In genomic region chr3:103683234-103683965, GRCm38 (mm10) we compare ENCODE assay signal across 9 mouse cellular contexts. TPM values are rescaled to one million over a fixed set of nuclear protein-coding genes. Genes with fewer than 3 reads are reported as not detected.
DNase-seq lines count a peak whose midpoint lies in the region; ATAC-seq and TF ChIP-seq lines count a peak whose summit lies in the region.
"Had no signal": no experiment of that assay in that cellular context is flagged by ENCODE, and none has a peak within 500 bp of the region (broad histone marks: within the 10 kb centered on the region; RNA-seq: fewer than 3 reads in every experiment).

No protein-coding gene starts in this region.

- 2% methylated on average over 21 of the region's 21 CpGs for WGBS in forebrain, embryonic 12.5 days

- H3K4me3 ChIP-seq in gastrocnemius, adult 2 months = peak overlapping the region; percentile 30; the same call in 1 of the 2 replicates
- H3K4me3 ChIP-seq in forebrain, embryonic 12.5 days (replicated peaks) = no peak overlapping the region

- no peaks in the 10 kb centered on the region for H3K36me3 ChIP-seq in forebrain, embryonic 12.5 days (replicated peaks)

- H3K27ac ChIP-seq in gastrocnemius, adult 2 months = no peak overlapping the region
- H3K27ac ChIP-seq in forebrain, embryonic 12.5 days = no peak overlapping the region

- DNase-seq in gastrocnemius, adult 2 months = no peak
- DNase-seq in gastrocnemius, postnatal 36 days = no peak
- peak; percentile 33 for DNase-seq in Muller cell, postnatal 12 days (ENCODE audit: inconsistent ontology term)
- peak; percentile 32 to 86 for DNase-seq in left cerebral cortex, postnatal 25 days (ENCODE audit: low spot score in 2 of 2)
- peak; percentile 76 for DNase-seq in right cerebral cortex, adult 18-20 months
- no peak for DNase-seq in urinary bladder, postnatal 10 days (ENCODE audit: low spot score)

- TF ChIP-seq CTCF in gastrocnemius, adult 2 months (IDR thresholded peaks at IDR 0.05) = no peak

- H3K4me1 ChIP-seq in forebrain, embryonic 12.5 days = peaks cover 19% of the 10 kb centered on the region

- no peaks in the 10 kb centered on the region for H3K9me3 ChIP-seq in forebrain, embryonic 12.5 days

- peak; percentile 46 for ATAC-seq in forebrain, embryonic 12.5 days (ENCODE audit: low FRiP score)
- ATAC-seq in monocyte, adult 5-6 weeks (replicated peaks; ENCODE audit: insufficient number of reproducible peaks, low FRiP score, low TSS enrichment, poor library complexity, severe bottlenecking) = no peak

- peak overlapping the region; percentile 40 for H3K4me2 ChIP-seq in forebrain, embryonic 12.5 days

- no peak overlapping the region; the same call in 1 of the 2 replicates for H3K9ac ChIP-seq in forebrain, embryonic 12.5 days

- H3K27me3 ChIP-seq in forebrain, embryonic 12.5 days = peaks cover 9% of the 10 kb centered on the region

- intact Hi-C loops in gastrocnemius, adult 2 months (cut with DNase I) = no loop called here
- intact Hi-C loops in gastrocnemius, postnatal 36 days (cut with DNase I) = no loop called here
- intact Hi-C loops in left cerebral cortex, postnatal 25 days (cut with DNase I) = no loop called here

RNA-seq across cellular contexts. Expression of gene Atg4a-ps, which starts 37.5 kb away (rescaled TPM):
- 1 to 10 TPM in 1 of 2 experiments, under 1 TPM in 1; 0.26 to 4.5 TPM for total RNA-seq in gastrocnemius, adult 2 months (2021)
- total RNA-seq in gastrocnemius, postnatal 36 days (2021) = 1 to 10 TPM in 1 of 2 experiments, under 1 TPM in 1; 0.37 to 1.4 TPM
- polyA plus RNA-seq in forebrain, embryonic 12.5 days (2016; fragmentation: Nextera tagmentation; extraction: Ambion mirVana) = 0.17 TPM in 1 of 2 replicates, not detected in the other
- 1 to 10 TPM in 1 of 2 experiments, not detected in 1; 1.0 TPM for total RNA-seq in left cerebral cortex, postnatal 25 days (2021)
- total RNA-seq in monocyte, adult 5-6 weeks (2017) = 0.95 to 1.1 TPM (median 0.97 TPM) in 3 replicates

RNA-seq across cellular contexts. Expression of gene Olfml3, which starts 54.4 kb away (rescaled TPM):
- total RNA-seq in gastrocnemius, adult 2 months (2021) = 1 to 10 TPM; 2.6 to 8.3 TPM
- total RNA-seq in gastrocnemius, postnatal 36 days (2021) = 1 to 10 TPM; 4.4 to 5.8 TPM
- polyA plus RNA-seq in forebrain, embryonic 12.5 days (2016; fragmentation: Nextera tagmentation; extraction: Ambion mirVana) = 5.3 and 7.2 TPM in 2 replicates
- total RNA-seq in left cerebral cortex, postnatal 25 days (2021) = 10 to 100 TPM; 14.4 to 15.2 TPM
- 0.10 to 0.78 TPM (median 0.32 TPM) in 3 replicates for total RNA-seq in monocyte, adult 5-6 weeks (2017)

RNA-seq across cellular contexts. Expression of gene Gm10964, which starts 55.8 kb away (rescaled TPM):
- not detected for total RNA-seq in gastrocnemius, adult 2 months (2021)
- not detected for total RNA-seq in gastrocnemius, postnatal 36 days (2021)
- not detected in 2 replicates for polyA plus RNA-seq in forebrain, embryonic 12.5 days (2016; fragmentation: Nextera tagmentation; extraction: Ambion mirVana)
- not detected for total RNA-seq in left cerebral cortex, postnatal 25 days (2021)
- not detected in 3 replicates for total RNA-seq in monocyte, adult 5-6 weeks (2017)
- total RNA-seq: MEL had no signal

Comparison
In these comparisons a context has a peak if more than half of its experiments do, and no peak if none do; other contexts are left out.
1. DNase-seq: peak in Muller cell, postnatal 12 days (single experiment), left cerebral cortex, postnatal 25 days (2 of 2) and right cerebral cortex, adult 18-20 months (single experiment); none in gastrocnemius, adult 2 months (single experiment), gastrocnemius, postnatal 36 days (0 of 2) and urinary bladder, postnatal 10 days (single experiment).